Mouse (Mus musculus): Measurements from ENCODE around the gene Rnf225.
"Not testable (repeated sequence)": the region's sequence is repeated elsewhere in the genome, so short reads cannot be mapped to it uniquely, and the experiment has no call there.

Gene Rnf225

DNA sequence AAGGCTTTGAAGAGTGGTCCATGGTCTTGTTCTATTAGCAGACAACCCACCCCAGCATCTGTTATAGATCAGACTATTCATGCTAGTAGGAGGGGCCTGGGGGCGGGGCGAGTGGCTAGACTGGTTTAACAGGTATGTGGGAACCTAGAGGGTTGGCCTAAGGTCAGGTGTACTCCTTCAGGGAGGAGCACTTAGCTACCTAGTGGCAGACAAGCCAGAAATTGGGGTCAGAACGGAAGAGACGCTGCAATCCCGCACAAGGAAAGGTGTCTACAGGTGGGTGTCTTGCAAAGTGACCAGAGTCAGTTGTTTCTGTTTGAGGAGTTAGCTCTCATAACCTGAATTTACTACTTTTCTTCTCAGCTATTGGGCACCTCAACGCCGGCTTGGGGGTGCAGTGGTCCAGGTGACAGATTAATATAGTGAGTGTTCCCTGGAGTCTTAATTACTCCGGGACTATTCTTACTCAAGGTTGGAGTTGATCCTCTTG is at the start of gene Rnf225:
TSS of gene Rnf225 (plus strand) at position 226 of the 490 bp plus-strand sequence.
- DNase-seq = no peak

- no peak for DNase-seq
Measured at GRCm38 (mm10) chr7:12880036-12880435, 47.2 kb upstream of the Rnf225 start.

DNA sequence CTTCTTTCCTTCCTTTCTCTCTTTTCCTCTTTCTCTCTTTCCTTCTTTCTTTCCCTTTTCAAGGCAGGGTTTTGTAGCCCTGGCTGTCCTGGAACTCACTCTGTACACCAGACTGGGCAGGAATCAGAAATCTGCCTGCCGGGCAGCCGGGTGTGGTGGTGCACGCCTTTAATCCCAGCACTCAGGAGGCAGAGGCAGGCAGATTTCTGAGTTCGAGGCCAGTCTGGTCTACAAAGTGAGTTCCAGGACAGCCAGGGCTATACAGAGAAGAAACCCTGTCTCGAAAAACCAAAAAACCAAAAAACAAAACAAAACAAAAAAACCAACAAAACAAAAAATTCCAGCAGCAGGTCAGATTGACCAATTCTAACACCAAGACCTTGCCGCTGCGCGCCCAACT is 46.7 kb upstream of the Rnf225 start:
- not testable (repeated sequence) for DNase-seq

- peak; percentile 88 to 90 for DNase-seq
Measured at GRCm38 (mm10) chr7:12880911-12881660, 46.1 kb upstream of the Rnf225 start, which contains the start of gene Zfp128. Gene Zfp128, plus strand, starts transcription at chr7:12881177.

DNA sequence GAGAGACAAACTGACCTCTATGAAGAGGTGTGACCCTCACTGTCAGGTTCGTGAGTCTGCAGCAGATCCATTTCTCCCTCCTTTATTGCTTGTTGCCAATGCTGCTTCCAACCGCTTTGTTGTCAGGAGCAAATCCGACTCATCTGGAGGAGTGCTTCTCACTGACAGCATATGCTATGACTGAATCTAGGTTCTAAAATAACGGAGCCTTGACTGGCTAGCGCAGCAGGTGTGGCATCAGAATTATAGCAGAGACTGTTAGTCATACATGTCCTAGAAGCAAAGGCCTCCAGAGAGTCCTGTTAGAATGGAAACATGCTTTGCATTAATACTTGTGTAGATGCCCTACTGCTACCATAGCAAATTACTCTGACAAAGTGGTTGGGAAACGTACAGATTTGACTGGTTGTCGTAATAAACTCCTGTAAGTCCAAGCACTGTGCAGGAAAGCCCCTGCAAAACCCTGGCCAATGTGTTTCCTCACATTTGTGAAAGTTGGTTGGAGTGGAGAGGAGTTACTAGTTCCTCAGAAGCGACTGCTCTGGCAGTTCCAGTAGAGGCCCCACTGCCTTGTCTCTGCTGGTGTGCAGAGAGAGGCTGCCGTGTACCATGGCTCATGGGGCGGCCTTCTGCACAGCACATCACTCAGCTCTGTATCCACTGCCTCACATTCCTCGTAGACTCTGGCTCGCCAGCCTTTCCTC is 40.5 kb upstream of the Rnf225 start:
- DNase-seq = no peak

- DNase-seq = no peak
Measured at GRCm38 (mm10) chr7:12887585-12887984, 39.6 kb upstream of the Rnf225 start.

GRCm38 (mm10) chr7:12890928-12891327 is 36.3 kb upstream of the Rnf225 start:
- no peak for DNase-seq

GRCm38 (mm10) chr7:12891334-12891733 is 35.9 kb upstream of the Rnf225 start:
- DNase-seq = no peak

DNA sequence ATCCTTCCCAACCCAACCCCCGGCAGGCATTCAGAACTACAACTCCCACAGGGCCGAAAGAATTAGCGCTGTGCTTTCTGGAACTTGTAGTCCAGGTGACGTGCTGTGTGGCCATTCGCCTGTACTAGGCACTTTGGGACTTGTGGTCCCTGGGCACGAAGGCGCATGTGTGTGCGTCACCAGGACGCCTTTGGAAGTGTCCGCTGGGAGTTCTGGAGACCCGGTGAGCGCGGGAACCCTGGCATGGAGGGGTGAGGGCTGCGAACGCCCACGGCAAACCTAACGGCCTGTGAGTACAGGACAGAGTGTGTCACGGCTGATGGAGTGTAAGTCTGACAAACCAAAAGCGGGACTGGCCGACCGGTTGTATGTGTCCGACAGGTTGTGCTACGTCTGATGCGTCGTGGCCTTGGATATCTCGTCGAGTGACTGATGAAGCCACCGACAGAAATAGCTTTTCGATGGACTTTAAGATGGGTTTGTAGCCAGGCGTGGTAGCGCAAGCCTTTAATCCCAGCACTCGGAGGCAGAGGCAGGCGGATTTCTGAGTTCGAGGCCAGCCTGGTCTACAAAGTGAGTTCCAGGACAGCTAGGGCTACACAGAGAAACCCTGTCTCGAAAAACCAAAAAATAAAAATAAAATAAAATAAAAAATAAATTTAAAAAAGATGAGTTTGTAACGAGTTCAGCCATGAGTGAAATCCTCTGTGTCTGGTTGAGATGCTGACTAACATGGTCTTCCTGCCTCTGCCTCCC is 29.4 kb upstream of the Rnf225 start, which contains the start of gene Zscan22:
TSS of gene Zscan22 (plus strand) at position 161 of the 756 bp plus-strand sequence.
- peak; percentile 86 to 87 for DNase-seq

- no peak for DNase-seq
Measured at GRCm38 (mm10) chr7:12901517-12901916, 25.7 kb upstream of the Rnf225 start.

DNA sequence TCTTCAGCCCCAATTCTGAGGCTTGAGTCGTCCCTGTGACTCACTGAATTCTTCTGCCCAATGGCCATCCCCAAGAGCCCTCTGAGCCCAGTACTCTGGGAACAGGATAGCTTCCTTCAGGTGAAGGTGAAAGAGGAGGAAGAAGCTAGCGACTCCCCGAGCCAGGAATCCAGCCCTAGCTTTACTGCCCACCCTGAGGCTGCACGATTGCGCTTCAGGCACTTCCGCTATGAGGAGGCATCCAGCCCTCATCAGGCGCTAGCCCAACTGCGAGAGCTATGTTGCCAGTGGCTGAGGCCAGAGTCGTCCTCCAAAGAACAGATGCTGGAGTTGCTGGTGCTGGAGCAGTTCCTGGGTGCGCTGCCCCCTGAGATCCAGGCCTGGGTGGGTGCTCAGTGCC is 23.6 kb upstream of the Rnf225 start:
- peak in 1 of 2 experiments; percentile 13 for DNase-seq

DNA sequence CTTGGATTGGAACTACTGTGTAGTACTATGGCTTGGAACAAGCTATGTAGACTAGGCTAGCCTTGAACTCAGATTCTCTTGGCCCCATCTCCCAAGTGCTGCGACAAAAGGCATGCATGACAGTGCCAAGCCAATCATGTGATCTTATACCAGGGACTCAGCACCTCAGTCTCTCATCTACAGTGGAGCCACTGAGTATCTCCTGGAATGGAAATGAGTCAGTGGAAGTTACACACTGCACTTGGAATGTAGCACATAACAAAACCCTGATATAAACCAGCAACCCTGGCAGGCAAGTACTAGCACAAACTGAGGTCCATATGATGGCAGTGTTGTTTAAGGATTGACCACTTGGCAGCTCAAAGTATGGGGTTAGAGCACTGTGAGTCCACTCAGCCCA is 22.1 kb upstream of the Rnf225 start:
- no peak for DNase-seq

DNA sequence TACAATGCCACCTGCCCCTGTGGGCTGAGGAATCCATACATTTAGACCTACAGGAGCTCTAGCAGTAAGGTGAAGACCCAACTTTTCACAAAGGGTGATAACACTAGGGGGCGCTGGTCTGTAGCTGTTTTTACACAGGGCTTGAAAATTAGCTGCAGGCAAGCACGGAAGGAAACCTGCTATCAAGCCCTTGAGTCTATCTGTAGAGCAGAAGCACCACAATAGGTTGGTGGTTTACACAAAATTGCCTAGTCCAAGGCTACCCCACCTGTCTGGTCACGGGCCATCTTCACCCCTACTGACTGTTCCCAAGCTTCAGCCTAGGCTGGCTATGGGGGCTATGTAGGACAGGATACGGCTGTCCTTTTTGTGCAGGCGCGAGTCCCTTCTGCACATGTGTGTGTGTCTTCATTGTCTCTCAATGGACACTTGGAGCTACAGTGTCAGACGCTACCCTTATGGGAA is 17.7 kb upstream of the Rnf225 start:
- peak; percentile 89 to 93 for DNase-seq

DNA sequence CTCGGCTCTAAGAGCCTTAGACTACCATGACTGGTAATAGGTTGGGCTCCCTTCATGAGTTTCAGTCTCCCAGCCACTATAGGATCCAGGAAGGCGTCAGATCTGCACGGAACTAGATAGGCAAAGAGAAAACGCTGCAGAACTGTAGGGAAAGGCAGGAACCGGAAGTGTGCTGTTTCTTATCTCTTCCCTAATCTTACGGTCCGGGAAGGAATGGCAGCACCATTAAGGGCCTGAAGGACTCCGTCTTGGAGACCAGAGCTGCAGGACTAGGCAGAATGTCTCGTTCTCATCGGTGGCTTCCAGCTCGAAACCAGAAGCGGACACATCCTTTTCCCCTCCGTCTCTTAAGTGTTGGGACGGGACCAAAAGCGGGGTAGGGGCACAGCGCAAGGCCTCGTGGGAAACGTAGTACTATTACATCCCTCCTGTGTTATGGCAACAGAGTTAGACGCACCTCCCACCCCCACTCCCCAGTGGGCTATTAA is 17.0 kb upstream of the Rnf225 start:
- DNase-seq = peak; percentile 34 to 37

DNA sequence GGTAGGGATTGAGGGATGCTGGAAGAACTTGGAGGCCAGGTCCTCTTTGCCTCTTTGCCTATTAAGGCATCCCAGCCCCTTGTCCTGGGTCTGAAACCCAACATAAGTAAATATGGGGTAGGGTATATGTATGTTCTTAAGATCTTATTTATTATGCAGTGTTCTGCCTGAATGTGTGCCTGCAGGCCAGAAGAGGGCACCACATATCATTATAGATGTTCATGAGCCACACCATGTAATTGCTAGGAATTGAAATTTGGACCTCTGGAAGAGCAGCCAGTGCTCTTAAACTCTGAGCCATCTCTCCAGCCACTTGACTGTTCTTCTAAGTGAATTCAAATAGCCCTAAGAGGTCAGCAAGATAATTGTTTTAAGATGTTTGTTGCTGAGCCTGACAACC is 13.7 kb upstream of the Rnf225 start:
- peak; percentile 32 to 39 for DNase-seq

- DNase-seq = not testable (repeated sequence)
Measured at GRCm38 (mm10) chr7:12920495-12920894, 6.7 kb upstream of the Rnf225 start.

DNA sequence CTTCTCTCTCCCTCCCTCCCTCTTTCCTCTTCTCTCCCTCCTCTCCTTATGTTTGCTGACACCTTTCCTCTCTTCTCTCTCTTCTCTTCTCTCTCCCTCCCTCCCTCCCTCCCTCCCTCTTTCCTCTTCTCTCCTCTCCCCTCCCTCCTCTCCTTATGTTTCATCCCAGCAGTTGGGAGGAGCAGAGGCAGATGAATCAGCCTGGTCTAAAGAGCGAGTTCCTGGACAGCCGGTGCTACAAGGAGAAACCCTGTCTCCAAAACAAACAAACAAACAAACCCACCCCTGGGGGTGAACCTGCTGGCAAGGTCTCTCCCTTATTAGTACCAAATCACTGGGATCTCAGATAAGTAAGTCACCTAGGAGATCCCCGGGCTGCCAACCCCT is 5.9 kb upstream of the Rnf225 start:
- no peak for DNase-seq

- peak; percentile 94 to 96 for DNase-seq
Measured at GRCm38 (mm10) chr7:12921705-12922465, 5.3 kb upstream of the Rnf225 start, which contains the start of gene Rps5. Gene Rps5, plus strand, starts transcription at chr7:12922290.

- DNase-seq = no peak
Measured at GRCm38 (mm10) chr7:12922729-12923128, 4.5 kb upstream of the Rnf225 start.

- no peak for DNase-seq
Measured at GRCm38 (mm10) chr7:12926316-12926715, 900 bp upstream of the Rnf225 start.

DNA sequence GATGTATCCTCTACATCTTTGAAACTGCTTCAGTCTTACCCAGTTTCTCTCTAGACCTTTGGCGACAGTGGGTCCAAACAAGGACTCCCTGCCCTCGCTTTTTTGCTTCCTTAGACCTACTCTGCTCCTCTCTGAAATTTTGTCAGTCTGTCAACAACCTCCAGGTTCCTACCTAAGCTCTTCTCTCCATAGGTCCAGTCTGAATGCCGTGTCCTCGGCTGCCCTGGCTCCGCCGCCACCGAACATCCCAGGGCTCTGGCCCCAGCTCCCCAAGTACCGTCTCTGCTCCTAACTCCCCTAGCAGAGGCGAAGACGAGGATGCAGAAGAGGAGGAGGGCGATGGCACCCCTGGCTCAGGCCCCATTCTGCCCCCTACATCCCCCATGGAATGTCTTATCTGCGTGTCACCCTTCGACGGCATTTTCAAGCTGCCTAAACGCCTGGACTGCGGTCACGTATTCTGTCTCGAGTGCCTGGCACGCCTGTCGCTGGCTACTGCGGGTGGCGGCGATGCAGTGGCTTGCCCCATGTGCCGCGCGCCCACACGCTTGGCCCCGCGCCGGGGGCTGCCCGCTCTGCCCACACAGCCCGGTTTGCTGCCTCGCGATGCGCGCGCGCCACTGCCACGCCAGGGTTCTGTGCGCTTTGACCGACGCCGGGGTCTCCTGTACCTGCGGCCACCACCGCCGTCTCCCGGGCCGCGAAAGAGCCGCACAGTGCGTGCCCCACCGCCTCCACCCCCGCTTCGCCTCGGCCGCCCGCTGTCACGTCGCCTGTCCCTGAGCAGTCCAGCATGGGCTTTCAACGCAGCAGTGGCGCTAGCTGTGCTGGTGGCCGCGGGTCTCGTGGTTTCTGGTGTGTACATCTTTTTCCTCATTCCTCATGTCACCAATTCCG is 725 bp downstream of the Rnf225 start:
- no peak for DNase-seq

Measured in B cell, adult 2 months (primary cell).